Mouse (Mus musculus): Measurements from ENCODE around the gene Mrpl33.
"Not testable (repeated sequence)": the region's sequence is repeated elsewhere in the genome, so short reads cannot be mapped to it uniquely, and the experiment has no call there.

Gene Mrpl33

DNA sequence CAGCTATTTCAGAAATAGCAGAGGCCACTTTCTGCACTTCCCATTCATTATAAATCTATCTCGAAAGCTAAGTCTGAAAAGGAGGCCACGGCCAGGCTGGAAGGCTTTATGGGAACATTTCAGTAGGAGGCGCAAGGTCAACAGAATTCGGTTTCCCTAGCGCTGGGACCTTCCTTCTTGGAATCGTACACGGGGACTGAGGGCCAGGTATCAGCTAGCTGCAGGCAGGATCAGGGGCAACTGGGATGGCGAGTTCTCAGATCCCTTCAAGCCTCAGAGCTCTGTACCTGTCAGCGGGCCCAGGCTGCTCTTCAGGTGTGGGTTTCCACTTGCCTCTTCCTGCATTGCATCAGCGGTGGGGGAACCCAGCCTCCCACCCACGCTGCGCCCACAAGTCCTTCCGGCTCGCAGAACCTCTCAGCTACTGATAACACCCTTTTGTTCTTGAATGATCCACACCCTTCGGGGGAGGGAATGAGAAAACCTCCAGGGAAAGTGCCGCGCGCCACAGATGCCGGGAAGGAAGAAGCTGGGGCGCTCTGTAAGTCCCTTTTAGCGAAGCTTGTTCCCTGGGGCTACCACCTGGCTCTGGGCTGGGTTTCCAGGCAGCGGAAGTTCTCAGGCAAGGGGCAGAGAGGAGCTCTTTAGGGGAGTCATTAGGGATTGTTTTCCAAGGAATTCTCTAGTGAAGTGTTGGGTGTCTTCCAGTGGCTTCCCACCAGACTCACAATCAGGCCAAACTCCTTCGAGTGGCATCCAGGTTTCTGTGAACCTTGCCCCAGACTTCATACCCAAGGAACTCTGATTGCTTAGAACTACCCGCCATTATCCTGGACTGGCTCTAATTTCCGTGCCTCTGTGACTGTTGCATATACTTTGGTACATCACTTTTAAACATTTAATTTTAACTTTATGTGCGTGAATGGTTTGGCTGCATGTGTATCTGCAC, at the start of gene Mrpl33:
TSS of gene Mrpl33 (plus strand) at position 455 of the 949 bp plus-strand sequence.
- peak; percentile 63 for DNase-seq (ENCODE audit: low spot score)

DNA sequence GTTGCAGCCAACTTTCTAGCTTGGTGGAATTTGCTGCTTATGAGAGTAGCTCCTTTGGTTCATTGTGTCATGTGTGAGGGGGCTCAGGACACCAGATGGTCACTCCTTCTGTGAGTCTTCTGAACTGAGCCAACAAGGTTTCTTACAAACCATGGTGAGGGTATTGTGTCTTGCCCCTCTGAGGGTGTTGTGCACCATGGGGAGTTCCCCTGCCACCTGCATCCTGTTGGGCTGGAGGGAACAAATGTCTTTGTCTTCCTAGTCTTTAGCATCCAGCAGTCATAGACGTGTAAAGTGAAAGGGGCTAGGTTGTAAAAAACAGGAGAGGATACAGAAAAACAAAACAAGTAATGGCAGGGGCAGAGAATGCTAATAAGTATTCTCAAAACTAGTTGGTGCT, 37.3 kb upstream of the Mrpl33 start:
- DNase-seq (ENCODE audit: low spot score), result no peak

DNA sequence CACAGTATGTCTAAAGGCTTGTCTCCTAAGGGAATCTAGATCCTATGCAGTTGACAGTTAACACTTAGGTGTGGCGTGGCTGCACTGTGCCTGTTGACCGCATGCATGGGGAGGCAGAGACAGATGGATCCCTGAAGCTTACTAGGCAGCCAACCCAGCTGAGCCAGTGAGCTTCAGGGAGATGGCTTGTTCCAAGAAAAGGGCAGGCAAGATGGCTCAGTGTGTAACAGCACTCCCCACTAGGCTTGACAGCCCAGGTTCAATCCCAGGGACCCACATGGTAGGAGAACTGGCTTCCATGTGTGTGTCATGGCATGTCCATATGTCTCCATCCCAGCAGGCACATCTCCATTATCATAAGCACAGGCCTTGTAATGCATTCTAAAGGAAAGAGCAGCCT, 36.4 kb upstream of the Mrpl33 start:
- no peak for DNase-seq (ENCODE audit: low spot score)

DNA sequence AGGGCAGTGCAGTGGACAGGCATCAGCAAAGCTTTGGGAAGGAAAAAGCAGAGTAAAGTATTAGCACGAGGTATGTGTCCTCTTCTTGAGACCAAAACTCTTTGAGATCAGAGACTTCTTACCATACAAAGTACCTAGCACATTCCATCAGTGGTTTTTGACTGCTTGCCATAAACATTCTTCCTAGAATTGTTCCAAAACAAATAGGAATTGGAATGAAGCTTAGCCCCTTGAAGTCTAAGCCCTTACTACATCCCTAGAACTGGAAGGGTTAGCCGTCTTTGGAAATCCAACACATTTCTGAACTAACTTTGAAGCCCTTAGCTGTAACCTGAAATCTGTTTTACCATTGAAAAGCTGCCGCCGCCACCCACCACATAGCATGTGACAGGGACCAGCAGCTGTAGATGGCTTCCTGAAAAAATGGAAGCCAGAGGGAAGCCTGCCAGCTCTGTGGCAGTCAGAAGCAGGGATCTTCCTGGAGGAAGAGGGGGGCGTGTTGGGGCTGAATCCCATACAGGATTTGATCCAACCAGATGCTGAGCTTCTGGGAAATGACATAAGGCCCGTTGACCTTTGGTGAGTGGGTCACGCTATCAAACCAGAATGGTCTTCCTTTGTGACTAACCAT, 34.6 kb upstream of the Mrpl33 start:
- no peak for DNase-seq (ENCODE audit: low spot score)

DNA sequence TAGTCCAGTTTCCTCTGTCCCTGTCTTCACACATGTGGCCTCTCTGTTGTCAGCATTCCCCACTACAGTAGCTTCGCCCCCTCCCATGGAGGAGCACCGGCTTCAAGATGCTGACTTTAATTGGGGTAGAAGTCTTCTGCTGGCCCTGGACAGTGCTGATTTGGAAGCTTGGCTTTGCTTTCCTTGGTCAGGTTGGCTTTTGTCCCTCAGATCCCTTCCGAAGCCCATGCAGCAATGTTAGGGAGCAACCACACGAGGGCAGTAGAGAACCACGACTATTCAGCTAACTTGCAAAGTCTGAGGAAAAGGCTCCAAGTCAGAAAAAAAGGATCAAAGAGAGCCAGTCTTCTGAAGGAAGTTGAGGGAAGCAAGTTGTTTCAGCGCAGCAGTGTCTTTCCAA, 33.2 kb upstream of the Mrpl33 start:
- DNase-seq (ENCODE audit: low spot score), result peak; percentile 82

DNA sequence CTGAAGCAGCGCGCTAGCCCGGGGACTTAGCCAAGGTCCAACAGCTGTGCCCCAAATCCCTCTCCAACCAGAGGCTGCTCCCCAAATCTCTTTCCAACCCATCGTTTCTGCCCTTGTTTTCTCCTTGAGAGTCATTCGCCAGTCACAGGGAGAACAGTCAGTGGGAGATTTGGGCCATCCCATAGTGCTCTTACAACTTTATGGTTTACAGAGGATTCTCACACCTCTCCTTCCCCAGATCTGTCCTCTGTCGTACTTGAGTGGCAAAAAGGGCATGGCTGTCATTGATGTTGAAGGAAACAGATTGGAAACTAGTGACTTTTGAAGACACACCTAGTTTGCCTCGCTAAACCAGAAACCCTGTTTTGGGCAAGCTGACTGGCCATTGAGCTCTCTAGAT, 32.8 kb upstream of the Mrpl33 start:
- DNase-seq (ENCODE audit: low spot score), result no peak

DNA sequence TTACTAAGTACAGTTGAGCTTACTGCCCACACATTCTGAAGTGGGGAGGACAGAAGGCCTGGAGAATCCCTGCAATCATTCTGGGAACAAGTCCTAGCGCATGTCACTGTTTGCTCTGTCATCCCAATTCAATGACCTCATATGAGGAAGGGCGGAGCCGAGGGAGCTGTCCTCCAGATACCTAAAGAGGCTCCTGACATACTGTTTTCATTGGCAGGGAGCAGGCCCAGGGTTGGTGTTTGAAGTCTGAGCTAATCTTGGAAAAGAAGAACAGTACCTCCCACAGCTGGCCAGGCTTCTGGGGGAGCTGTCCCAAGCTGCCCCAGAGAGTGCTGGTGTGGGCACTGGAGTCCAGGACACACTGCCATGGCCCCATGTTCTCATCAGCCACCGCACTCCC, 31.8 kb upstream of the Mrpl33 start:
- peak; percentile 50 for DNase-seq (ENCODE audit: low spot score)

DNA sequence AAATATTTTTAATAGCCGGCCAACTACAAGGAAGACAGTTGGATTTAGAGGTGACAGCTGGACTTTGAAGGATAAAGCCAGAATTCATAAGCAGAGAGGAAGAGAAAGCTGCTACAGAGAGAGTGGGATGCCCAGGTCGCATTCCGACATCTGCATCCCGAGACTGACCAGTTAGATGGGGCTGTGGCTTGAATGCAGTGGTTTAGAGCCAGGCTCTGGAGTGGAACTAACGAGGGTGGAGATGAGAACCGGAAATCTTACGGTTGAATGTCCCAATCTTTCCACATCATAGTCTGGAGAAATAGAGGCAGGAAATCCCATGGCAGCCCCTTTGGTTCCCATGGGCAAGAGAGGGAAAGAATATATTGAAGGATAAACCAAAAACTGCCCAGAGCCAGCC, 30.7 kb upstream of the Mrpl33 start:
- no peak for DNase-seq (ENCODE audit: low spot score)

DNA sequence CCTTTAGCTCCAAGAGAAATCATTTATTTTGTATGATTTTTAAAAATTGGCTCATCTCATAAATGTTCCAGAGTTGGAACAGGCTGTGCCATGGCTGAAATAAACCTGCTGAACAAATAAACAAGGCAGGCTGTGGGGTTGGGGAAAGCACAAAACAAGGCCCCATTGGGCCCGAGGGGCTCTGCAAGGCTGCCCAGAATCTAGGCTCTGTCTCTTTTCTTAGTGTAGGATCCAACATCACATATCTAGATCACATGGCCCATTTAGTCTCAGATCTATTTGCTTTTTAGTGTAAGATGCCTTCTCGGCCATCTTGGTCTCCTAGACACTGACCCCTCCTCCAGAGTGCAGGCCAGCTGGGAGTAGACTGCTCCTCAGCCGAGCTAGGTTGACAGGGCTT, 30.3 kb upstream of the Mrpl33 start:
- no peak for DNase-seq (ENCODE audit: low spot score)

DNA sequence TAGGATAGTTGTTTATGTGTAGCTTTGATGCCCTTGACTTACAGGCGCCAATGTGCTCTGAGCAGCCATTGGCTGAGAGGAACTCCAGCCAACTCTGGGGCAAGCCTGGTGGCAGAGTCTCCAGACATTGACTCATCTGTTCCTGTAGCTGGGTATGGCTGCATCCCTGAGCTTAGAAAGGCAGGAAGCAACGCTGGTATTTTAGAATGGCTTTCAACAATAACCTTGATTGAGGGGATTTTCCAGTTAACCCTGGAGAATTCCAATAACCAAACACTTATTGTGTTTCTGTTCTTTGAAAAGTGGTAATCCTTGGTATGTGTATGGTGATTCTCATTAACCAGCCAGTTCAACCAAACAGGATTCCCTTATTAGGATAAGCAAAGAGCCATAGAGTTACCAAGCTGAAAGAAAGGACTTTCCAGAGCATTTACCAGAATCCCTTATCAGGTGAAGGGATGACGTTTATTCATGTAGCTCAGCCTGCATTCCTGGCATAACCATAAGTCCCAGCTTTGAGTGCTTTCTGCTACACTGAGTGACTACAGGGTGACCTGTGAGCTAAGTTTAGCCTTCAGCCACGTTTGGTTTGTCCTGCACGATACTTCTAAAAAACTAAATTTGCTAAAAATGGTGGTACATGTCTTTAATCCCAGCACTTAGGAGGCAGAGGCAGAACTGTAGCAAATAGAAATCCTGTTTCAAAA, 28.6 kb upstream of the Mrpl33 start:
- DNase-seq (ENCODE audit: low spot score), result no peak

DNA sequence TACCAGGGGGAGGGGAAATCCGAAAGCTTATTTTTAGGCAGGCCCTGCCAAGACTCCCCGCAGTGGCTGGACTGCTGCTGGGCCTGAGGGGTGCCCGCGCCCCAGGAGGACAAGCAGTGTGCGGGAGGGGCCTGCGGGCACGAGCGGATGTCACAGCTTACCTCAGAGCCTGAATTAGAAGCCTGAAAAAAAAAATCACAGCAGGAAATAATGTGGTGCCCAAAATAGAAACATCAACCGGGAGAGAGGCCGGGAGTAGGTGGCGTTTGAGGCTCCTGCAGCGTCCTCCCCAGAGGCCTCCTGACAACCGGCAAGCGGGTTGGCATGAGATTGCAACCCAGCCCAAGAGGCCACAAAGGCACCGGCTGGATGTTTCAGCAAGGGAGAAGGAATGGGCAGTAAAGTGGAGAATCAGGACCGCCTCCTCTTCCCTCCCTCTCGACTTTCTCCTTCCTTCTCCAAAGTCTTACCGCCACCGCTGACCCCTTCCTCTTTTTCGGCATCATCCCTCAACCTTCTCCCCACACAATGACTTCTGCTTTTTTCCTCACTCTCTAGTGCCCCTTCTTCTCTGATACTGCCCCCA, 25.6 kb upstream of the Mrpl33 start:
- no peak for DNase-seq (ENCODE audit: low spot score)

DNA sequence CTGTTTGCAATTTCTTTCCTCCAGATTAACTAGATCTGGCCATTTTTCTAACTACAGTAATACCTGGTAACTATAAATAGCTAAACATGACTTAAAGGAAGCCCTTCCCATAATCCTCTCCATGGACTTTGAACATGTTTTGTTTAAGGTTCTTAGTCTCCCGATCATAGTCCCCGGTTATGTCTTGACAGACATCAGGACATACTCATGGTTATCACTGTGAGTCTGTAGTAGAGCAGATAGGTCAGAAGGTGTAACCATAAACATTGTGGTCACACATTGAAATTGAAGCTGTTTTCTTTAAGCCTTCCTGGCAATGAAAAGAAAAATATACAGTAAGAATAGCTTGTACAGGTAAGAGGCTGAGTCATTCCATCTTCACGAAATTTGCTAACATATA, 23.0 kb upstream of the Mrpl33 start:
- no peak for DNase-seq (ENCODE audit: low spot score)

DNA sequence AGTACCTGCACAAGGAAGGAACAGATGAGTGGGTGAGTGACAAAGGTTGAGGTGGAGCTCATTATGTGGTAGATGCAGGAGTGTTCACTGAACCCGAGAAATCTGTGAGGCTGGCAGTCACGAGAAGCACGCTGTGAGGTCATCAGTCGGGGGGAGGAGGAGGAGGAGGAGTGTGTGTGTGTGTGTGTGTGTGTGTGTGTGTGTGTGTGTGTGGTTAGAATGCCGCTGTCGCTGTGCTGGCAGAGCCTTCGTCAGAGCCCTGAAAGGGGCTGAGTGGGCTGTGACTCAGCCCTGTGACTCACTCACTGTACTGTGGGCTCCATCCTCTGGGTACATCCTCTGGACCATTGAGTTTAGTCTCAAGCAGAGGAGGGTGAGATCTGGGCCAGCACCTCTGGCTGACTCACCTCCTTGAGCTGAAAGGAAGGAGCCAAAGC, 20.2 kb upstream of the Mrpl33 start:
- no peak for DNase-seq (ENCODE audit: low spot score)

DNA sequence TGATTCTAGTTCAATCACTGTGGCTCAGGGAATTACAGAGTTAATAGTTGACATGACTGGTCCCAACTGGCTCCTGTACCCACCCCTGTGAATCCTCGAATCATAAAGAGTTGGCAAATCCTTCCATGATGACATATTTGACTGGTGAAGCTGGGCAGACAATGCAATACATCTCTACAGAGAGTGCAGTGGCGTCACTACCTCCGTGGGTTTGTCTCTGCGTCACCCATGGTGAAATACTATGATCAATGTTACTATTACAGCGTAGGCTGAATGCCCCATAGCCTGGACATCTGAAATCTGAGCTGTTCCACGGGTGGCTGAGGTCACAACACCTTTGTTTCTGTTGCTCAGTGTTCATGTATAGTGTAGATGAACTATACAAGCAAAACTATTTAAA, 15.5 kb upstream of the Mrpl33 start:
- no peak for DNase-seq (ENCODE audit: low spot score)

DNA sequence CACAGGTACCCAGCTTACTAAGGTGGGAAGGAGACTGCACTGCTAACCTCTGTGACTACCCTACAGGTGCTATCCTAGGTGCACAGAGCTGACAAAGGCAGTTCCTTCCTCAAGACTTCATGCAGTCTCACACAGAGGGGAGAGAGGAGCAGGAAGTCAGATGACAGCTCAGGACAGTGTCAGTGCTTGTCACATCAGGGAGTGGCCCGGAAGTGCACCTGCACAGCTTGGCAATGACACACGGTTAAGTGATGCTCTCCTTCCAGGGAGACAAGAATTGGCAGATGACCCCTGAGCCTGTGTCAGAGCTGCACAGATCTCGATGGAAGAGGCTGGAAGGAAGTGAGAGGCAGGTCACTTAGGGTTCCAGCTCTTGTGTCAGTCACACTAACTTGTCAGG, 14.8 kb upstream of the Mrpl33 start:
- no peak for DNase-seq (ENCODE audit: low spot score)

DNA sequence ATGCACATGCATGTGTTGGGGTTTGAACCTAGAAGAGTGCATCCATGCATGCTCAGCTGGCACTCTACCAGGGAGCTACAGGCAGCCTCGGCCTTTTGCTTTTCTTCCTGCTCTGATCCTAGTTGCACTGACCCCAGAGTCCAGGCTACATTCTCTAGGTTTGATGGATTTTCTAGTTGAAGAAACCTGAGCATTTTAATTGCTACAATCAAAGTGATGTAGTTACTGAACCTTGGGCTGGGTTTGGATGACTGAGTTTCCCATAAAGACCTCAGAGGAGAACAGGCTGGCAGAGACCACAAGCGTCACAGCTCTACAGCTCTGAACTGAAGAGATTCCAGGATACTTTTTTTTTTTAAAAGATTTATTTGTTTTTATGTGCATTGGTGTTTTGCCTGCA, 13.5 kb upstream of the Mrpl33 start:
- DNase-seq (ENCODE audit: low spot score), result no peak

DNA sequence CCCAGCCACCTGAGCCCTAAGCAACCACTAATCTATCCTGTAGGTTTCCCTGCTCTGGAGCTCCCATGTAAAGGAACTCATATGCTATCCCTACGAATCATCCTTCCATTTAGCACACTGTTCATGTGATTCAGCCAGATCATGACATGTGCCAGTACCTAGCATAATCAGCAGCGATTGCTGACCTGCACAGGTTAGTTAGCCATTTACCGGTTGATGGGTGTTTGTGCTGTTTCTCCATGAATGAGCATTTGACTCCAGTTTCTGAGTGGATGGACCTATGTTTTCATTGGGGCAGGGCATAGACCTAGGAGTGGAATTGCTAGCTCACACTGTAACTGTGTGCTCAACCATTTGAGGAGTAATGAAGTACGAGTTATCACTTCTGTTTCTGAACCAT, 11.2 kb upstream of the Mrpl33 start:
- no peak for DNase-seq (ENCODE audit: low spot score)

DNA sequence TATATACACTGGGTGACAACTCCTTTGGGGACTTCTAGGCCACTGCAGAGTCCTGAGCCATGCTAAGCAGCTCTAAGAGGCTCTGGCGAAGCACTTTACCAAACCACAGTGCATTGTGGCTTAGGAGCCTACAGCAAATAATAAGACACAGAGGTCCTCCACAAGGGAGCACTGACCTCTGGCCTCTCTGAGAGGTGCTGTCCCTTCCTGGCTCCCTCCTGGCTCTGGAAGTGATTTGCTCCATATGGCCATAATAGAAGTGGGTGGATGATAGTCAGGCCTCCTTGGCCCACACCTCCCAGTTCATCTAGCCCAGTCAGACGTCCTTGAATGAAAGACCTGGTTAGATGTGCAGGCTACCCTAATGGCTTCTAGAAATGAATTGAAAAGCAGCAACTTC, 8.7 kb upstream of the Mrpl33 start:
- no peak for DNase-seq (ENCODE audit: low spot score)

DNA sequence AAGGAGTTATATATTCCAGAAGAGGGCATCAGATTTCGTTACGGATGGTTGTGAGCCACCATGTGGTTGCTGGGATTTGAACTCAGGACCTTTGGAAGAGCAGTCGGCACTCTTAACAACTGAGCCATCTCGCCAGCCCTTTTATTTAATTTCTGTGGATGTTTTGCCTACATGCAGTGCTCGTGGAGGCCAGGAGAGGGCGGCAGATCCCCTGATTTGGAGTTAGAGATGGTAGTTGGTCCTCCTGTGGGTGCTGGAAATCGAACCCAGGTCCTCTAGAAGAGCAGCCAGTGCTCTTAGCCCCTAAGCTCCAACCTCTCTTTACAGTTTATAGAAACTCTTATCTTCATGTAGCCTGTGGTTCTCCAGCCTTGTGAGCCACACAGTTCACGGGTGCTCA, 8.1 kb upstream of the Mrpl33 start:
- DNase-seq (ENCODE audit: low spot score), result not testable (repeated sequence)

DNA sequence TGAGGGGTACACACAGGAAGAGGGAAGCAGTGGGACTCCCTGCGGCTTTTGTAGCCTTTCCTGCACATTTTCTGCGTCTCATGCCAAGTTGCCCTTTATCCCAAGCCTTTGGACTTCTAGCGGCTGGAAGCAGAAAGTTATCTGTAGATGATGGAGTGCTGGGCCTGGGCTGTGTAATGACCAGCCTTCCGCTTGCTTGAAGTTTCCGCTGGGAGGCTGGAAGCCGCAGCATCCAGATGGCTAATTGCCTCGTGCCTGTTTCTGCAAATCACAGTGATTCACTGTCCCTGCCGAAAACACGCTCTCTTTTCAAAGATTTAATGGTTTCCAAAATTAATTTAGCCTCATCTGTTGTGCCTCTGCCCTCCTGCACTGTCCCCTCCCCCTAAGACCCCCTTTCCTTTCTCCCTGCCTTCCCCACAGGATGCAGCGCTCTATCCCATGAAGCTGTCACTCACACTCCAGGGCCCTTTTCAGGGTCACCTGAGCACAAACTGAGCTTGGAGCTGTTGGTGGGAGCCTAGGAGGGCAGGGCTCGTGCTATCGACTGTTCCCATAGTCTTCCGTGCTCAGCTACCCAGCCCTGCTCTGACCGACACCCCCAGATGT, 6.9 kb upstream of the Mrpl33 start:
- DNase-seq (ENCODE audit: low spot score), result no peak

DNA sequence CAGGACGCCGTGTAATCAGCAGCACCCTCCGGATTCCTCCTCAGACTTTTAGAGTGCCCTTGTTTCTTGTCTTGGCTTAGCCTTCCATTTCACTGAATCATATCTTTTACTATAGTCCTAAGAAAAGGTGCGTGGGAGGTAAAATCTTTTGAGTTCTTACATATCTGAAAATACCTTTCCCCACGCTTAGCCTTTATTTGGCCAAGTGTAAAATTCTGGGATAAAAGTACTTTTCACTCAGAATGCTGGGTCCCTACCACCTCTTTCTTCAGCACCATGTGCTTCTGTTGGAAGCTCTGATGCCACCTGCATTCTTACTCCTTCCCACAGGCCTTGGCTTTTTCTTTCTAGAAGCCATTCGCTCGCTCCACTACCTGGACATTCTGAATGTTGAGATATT, 5.6 kb upstream of the Mrpl33 start:
- DNase-seq (ENCODE audit: low spot score), result no peak

DNA sequence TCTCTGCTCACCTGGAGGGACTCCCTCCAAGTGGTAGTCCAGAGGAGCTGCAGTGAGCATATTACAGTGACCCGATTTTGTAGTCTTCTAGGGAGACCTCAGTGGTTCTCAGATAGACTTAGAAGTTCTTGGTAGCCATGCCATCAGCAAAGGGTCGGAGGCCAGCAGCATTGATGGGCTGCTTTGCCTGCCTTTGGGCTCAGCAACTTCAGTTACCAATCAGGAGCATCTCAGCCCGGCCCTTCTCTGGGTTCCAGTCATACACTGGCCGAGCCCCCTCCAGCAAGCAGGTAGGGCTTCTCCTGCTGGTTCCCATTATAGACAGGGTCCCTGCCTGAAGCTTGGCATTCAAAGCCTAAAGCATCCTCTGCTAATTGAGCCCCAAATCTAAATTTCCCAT, 867 bp upstream of the Mrpl33 start:
- no peak for DNase-seq (ENCODE audit: low spot score)
